Mouse (Mus musculus) heart, adult 2 months (tissue): ENCODE measurements around the gene Chrna5. TPM values are rescaled to one million over a fixed set of nuclear protein-coding genes. Genes with fewer than 3 reads are reported as not detected.

Experiments used
- DNase-seq, 2 experiments: peaks; one replicate each; pipeline ENCODE4 v3.0.0; 2021
- H3K27ac ChIP-seq: fragments of 200-600 bp; 2 replicates; pipeline ENCODE4 v1.8.1; 2022
- H3K27me3 ChIP-seq: fragments of 200-500 bp; 2 replicates; pipeline ENCODE4 v1.6.1; 2012; ENCODE audit warnings: mild to moderate bottlenecking, low read length, inconsistent platforms, mixed read lengths; ENCODE audit not compliant: control insufficient read depth, insufficient read depth
- H3K36me3 ChIP-seq: fragments of 200-500 bp; 2 replicates; pipeline ENCODE4 v1.6.1; 2012; ENCODE audit warnings: low read length, inconsistent platforms; ENCODE audit not compliant: control insufficient read depth, insufficient read depth
- H3K4me1 ChIP-seq: fragments of 200-500 bp; 2 replicates; pipeline ENCODE4 v1.6.1; 2011; ENCODE audit warnings: low read length; ENCODE audit not compliant: control insufficient read depth, insufficient read depth
- H3K4me3 ChIP-seq: fragments of 200-600 bp; 2 replicates; pipeline ENCODE4 v1.8.1; 2022
- H3K79me2 ChIP-seq: fragments of 200-500 bp; replicated peaks from 2 replicates; pipeline ENCODE4 v1.6.1; 2012; ENCODE audit warnings: mild to moderate bottlenecking, inconsistent platforms, low read length, moderate library complexity, mixed read lengths; ENCODE audit not compliant: control insufficient read depth, insufficient read depth
- H3K9ac ChIP-seq: fragments of 200-500 bp; 2 replicates; pipeline ENCODE4 v1.6.1; 2012; ENCODE audit warnings: low read depth, mild to moderate bottlenecking, control low read depth, inconsistent platforms, low read length, mixed read lengths
- CTCF ChIP-seq: fragments of 200-600 bp; IDR thresholded peaks from 2 replicates; pipeline ENCODE4 v1.8.1; 2022; ENCODE audit warnings: antibody characterized with exemption, mild to moderate bottlenecking, moderate library complexity
- EP300 ChIP-seq: fragments of 200-500 bp; IDR thresholded peaks from 2 replicates; pipeline ENCODE4 v1.6.1; 2011; ENCODE audit warnings: low read depth, low read length, control low read depth; ENCODE audit not compliant: insufficient read depth
- POLR2A ChIP-seq: fragments of 200-500 bp; IDR thresholded peaks from 2 replicates; pipeline ENCODE4 v1.6.1; 2011; ENCODE audit warnings: mild to moderate bottlenecking, low read depth, low read length, control low read depth; ENCODE audit not compliant: insufficient read depth
- WGBS: fragments of 180-500 bp; shearing (Covaris S2); methylation state at CpG from one replicate; pipeline ENCODE4 v1.1.7; 2018; 5-methylcytosine and 5-hydroxymethylcytosine counted together
- intact Hi-C: fragments of 180-260 bp; cut with DNase I; formaldehyde crosslinking; loops from one replicate; pipeline ENCODE4 v1.15.1; 2025
- polyA plus RNA-seq: library from polyadenylated mRNA; depleted of rRNA; stranded (reverse); fragments of >200 nt; gene quantifications from 2 replicates; pipeline ENCODE4 v1.2.3, GENCODE M21; 2012
- total RNA-seq, 2 experiments: library from RNA; stranded (reverse); gene quantifications; 2 replicates each; pipeline ENCODE4 v1.2.3; 2021

Gene Chrna5
- total and polyA plus RNA-seq, 3 experiments, result not detected

DNA sequence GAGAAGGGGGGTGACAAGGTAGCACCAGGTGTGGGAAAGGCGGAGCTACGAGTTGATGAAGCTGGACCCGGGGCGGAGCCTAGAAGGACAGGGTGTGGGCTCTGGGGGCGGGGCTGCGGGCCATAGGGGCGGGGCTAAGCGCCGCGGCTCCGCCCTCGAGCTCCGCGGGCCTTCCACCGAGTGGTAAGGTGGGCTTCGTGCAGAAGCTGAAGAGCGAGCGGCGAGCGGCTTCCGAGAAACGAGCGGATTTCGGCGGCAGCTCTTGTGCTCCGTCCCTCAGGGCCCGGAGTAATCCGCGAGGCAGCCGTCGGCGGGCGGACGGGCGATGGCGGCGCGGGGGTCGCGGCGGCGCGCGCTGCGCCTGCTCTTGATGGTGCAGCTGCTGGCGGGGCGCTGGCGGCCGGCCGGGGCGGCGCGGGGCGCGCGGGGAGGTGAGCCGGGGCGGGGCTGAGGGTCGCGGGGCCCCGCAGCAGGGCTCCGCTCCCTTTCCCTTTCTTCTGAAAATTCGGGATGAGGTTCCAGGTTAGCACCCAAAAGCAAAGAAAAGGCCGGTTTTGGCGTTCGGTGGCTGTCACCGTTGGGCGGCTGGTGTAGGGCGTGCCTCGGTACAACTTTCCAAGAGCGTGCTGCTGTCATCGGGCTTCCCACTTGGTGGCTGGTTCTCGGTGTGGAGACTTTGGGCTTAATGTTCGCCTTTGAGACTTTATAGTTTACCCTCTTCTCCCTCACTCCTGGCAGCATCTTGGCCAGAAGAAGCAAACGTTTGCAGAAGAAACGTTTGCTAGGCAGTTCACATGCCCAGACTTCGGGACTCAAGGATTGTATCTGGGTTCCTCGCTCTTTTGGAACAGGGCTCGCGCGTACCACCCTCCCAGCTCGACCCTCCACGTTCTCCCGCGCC lies 861 bp downstream of the Chrna5 start:
- no peak overlapping the region for H3K9ac ChIP-seq
- intact Hi-C loops, result no loop called here
- DNase-seq, result peak; percentile 7 to 21
- no peaks in the 10 kb centered on the region; the same call in 1 of the 2 replicates for H3K36me3 ChIP-seq
- H3K27me3 ChIP-seq, result peaks cover 16% of the 10 kb centered on the region
- H3K4me1 ChIP-seq, result peaks cover 3% of the 10 kb centered on the region
- H3K4me3 ChIP-seq, result peak overlapping the region; percentile 31
- H3K27ac ChIP-seq, result no peak overlapping the region
- TF ChIP-seq POLR2A, result no peak
- no peak for TF ChIP-seq CTCF
- TF ChIP-seq EP300, result no peak
- WGBS, result 2% methylated on average over 70 of the region's 85 CpGs
- H3K79me2 ChIP-seq, result no peaks in the 10 kb centered on the region

DNA sequence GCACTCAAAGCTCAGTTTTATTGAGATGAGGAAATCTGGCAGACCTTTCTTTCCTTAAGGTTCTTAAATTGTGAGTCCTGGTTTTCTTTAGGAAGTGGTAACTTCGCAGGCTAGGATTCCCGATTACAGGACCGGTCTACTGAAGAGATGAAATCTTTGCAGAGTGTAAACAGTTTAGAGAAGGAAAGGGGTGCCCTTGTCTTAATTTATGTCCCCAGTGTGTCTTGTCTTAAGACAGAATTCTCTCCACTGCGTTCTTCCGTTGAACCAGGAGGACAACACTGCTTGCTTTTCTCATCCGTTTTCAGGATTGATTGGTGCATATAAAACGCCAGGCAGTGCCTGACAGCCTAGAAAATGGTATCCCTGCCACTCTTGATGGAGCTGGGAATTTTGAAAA lies 1.7 kb downstream of the Chrna5 start:
- Histone ChIP-seq H3K27me3 (peaks cover 16% of the 10 kb centered on the region), H3K9ac (no peak overlapping the region), H3K4me3 (no peak overlapping the region), H3K79me2 (no peaks in the 10 kb centered on the region), H3K36me3 (no peaks in the 10 kb centered on the region; the same call in 1 of the 2 replicates), H3K27ac (no peak overlapping the region), H3K4me1 (peaks cover 3% of the 10 kb centered on the region)
- no peak for TF ChIP-seq CTCF
- TF ChIP-seq EP300, result no peak
- TF ChIP-seq POLR2A, result no peak
- intact Hi-C loops, result no loop called here
- DNase-seq, result no peak
- WGBS, result 24% methylated on average over 7 of the region's 7 CpGs

DNA sequence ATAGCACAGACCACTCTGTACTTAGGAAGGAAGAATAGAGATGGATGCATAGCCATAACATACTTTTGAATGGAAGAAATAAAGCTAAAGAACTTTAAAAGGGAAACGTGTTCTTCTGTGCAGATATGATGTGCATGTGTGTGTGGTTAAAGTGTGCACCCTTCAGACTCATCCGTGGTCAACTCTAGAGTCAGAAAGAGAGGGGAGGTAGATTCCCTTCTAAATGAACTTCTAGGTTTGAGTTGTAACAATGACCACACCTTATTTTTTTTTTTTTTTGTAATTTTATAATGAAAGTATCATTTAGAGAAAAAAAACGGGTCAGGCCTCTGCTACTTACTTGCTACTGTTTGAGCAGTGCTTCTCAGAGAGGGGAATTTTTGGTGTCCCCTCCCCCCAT lies 9.7 kb downstream of the Chrna5 start:
- intact Hi-C loops, result no loop called here
- Histone ChIP-seq H3K9ac (no peak overlapping the region), H3K27me3 (no peaks in the 10 kb centered on the region), H3K4me1 (no peaks in the 10 kb centered on the region), H3K79me2 (no peaks in the 10 kb centered on the region), H3K27ac (no peak overlapping the region), H3K4me3 (no peak overlapping the region), H3K36me3 (no peaks in the 10 kb centered on the region)
- TF ChIP-seq POLR2A, result no peak
- TF ChIP-seq EP300, result no peak
- TF ChIP-seq CTCF, result no peak
- no peak for DNase-seq
- 65% methylated on average over 3 of the region's 3 CpGs for WGBS

DNA sequence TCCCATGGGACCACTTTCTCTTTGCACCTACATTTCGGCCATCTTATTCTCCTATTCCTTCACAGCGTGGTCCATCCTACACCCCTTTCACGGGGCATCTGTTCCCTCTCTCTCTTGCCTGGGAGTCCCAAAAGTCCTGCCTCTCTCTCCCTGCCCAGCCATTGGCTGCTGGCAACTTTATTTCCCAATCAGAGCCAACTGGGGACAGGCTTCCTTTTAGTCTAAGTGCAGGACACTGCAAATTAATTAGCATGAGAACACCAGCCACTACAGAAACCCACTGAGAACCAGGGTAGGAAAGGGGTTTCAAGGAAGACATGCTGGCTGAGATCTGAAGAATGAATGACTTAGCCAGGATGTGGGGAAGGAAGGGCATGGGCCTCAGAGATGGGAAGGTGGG lies 13.7 kb downstream of the Chrna5 start:
- WGBS, result 62% methylated on average over 3 of the region's 3 CpGs
- no peaks in the 10 kb centered on the region for H3K79me2 ChIP-seq
- DNase-seq, result no peak
- no peak overlapping the region for H3K27ac ChIP-seq
- H3K36me3 ChIP-seq, result no peaks in the 10 kb centered on the region
- intact Hi-C loops, result no loop called here
- no peaks in the 10 kb centered on the region for H3K4me1 ChIP-seq
- TF ChIP-seq POLR2A (no peak), EP300 (no peak), CTCF (no peak)
- H3K4me3 ChIP-seq, result no peak overlapping the region
- H3K9ac ChIP-seq, result no peak overlapping the region
- H3K27me3 ChIP-seq, result no peaks in the 10 kb centered on the region; the same call in 1 of the 2 replicates

DNA sequence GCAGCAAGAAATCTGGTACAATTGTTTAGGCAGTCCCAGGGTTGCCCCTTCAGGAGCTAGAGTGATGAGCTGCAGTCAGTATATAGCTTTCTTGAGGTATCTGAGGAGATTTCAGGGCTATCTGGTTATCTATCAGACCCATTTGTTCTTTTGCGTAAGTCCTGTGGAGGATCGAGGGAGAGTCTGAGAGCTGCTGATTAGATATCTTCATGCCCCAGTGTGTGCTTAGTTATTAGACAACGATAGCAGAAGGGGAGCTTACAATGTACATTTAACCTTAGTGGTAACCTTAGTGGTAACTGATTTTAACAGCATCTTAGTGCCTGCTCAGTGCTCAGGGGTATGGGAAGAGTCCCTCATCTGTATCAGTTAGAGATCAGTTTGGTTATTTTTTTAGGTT lies 15.0 kb downstream of the Chrna5 start:
- no peak overlapping the region for H3K9ac ChIP-seq
- TF ChIP-seq CTCF (no peak), POLR2A (no peak), EP300 (no peak)
- WGBS, result 48% methylated on average over 3 of the region's 3 CpGs
- no peaks in the 10 kb centered on the region; the same call in 1 of the 2 replicates for H3K27me3 ChIP-seq
- DNase-seq, result no peak
- intact Hi-C loops, result no loop called here
- no peaks in the 10 kb centered on the region for H3K36me3 ChIP-seq
- no peaks in the 10 kb centered on the region for H3K79me2 ChIP-seq
- no peak overlapping the region for H3K4me3 ChIP-seq
- H3K27ac ChIP-seq, result no peak overlapping the region
- no peaks in the 10 kb centered on the region for H3K4me1 ChIP-seq

DNA sequence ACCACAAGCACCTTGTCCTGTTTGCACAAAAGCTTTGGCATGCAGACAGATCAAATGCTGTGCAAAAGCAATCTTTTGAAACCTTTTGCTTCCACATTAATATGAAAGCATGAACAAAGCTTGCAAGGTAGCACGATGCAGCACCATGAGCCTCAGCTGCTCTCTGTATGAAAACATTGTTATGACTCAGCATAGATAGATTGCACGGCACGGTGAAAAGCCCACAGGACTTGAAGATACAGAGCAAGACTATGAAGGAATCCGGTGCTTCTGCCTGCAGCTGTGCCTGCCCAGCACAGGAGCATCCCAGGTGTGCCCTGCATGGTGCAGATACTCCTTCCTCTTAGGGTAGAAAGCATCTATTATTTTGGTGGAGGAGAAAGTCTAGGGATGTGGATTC lies 22.9 kb downstream of the Chrna5 start:
- Histone ChIP-seq H3K27ac (no peak overlapping the region), H3K9ac (no peak overlapping the region), H3K27me3 (no peaks in the 10 kb centered on the region), H3K4me1 (no peaks in the 10 kb centered on the region), H3K4me3 (no peak overlapping the region), H3K36me3 (no peaks in the 10 kb centered on the region), H3K79me2 (no peaks in the 10 kb centered on the region)
- intact Hi-C loops, result no loop called here
- DNase-seq, result no peak
- WGBS, result 71% methylated on average over 4 of the region's 4 CpGs
- TF ChIP-seq POLR2A (no peak), EP300 (no peak), CTCF (no peak)
